Mouse (Mus musculus) naive thymus-derived CD4-positive, alpha-beta T cell, adult 2 months (primary cell): ENCODE measurements at regions not wholly inside any gene's neighbourhood (a gene's known extent, or its start where the extent isn't known, plus 50 kb on each side); places are given as distances from the start of the nearest gene placed in this dataset.

Experiments used
- DNase-seq: peaks from one replicate; pipeline ENCODE4 v3.0.0-alpha.2; 2011; ENCODE audit warnings: low read depth

DNA sequence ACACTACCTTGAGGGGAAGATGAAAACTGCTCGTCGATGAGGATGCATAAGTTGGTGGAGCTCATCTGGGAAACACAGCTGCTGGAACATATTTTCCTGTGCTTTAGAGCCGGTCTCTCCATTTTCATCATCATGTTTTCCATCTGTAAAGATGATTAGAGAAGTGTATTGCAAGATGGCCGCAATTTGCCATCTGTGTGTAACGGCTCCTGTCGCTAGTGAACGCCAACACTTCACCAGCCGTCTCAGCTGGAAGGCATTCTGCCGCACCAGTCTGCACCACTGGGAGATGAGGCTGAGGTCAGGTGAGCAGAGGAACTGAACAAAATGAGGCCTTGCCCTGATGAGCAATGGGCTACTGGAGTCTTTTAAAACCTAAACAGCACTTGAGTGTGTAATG is 57.4 kb downstream of the Gm21962 start:
- DNase-seq = no peak

DNA sequence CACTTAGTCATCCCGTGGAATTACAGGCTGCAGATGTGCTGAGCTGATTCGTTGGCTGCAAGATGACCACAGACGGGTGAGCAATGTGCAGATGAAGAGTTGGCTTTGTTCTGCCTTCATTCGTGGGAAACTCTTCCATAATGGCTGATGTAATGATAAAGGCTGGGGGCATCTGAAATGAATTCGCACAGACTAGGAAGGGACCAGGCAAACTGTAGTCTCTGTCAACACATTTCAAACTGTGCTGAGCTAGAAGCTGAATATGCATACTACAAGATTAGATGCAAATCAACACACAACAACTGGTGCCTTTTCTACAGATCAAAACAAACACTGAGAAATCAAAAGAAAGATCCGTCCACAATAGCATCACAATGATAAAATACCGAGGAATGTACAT is 58.1 kb downstream of the Gm21962 start:
- no peak for DNase-seq

DNA sequence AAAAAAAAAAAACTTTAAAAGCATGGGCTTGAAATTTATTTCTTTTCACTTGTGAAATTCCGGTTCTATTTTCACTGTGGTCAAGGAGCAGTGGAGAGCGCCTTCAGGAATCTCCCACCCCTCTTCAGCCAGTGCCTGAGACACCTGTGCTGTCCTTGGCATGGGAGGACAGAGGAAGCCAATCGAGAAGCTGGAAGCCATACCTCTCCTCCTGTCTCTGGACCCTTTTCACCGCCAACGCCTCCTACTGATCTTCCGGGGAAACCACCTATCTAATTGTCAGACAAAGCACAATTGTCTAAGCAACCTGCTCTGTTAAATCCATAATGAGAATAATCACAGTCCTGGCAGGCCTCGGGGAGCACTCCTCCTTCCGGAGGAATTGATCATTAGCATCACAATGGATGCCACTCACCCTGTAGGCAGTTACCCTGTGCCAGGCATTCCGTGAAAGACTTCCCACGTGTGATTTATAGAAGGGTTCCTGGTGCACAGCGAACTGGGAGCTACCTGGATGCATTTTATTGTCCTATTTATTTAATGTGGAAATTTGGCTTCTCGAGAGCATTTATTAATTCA is 66.0 kb downstream of the Gm21962 start:
- DNase-seq = no peak

DNA sequence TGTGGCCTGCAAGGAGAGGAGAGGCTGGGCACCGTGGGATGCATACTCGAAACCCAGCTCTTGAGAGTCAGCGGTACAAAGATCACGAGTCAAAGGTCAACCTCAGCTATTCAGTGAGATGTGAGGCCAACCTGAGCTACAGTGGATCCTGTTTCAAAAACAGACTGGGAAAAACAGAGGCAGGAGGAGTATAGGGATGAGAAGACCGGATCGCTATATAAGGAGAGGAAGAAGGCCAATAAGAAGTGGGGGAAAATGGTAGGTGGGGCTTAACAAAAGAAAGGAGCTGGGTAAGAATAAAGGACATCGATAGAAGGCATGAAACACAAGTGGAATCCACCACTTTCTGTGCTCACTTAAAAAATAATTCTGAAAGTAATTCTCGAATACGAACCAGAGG is 70.2 kb downstream of the Gm21962 start:
- no peak for DNase-seq

- DNase-seq = no peak
Observed at GRCm38 (mm10) chr3:137742119-137742518, 70.8 kb downstream of the Gm21962 start.

DNA sequence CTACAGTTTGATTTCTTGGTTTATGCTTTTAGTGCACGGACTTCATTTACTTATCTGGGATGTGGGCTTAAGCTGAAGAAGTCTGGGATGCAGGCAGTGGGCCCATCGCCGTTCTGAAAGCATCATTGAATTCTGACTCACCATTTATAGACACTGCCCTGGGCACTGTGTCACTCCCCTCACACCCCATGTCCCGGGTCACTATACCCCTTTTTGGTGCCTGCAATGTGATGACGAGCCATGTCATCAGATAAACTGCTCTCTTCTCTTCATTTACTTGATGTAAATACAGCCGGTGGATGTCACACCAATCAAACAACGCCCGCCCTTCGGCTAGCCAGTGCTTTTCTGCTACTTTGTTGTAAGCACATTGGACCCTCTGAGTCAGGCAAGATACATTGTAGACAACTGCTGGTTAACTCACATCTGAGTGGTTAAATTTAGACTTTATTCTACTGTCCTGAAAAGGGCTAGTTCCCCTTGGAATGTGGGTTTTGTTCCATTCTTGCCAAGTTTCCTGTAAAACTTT is 80.5 kb downstream of the Gm21962 start:
- no peak for DNase-seq

DNA sequence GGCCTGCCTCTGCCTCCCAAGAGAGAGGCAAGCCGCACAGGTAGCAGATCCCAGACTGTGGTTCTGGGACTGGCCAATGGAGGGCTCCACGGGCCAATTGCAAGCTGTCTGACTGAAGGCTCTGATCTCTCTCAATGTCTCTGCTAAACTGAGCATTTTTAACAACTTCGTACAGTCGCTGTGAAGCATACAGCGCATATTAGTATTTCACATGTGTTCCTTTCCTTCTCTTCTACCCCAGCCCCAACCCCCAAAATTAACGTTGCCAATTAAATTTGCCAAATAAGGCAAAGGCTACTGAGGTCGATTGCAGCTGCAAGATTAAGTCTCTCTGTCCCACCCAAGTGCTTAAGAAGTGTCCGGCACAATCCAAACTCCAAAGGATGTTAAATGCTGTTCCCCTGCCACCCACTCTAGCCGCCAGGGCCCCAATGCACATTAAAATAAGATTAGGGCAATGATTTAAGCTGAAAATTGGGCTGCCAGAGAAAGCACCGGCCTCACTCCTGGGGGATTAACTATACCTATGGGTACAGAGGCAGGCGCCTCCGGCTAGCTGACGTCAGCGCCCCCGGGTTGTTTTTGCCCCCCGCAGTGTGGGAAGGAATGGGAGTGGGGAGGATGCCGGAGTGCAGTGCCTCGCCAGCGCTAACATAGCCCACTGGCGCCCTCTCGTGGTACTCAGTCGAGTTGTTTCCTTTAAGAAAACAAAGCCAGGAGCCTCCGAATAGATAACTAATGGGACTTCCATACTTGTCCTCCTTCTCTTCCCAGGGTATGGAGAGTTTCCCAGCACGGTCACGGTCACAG is 81.3 kb downstream of the Gm21962 start:
- peak; percentile 69 for DNase-seq

- no peak for DNase-seq
Observed at GRCm38 (mm10) chr3:137753257-137753654, 81.9 kb downstream of the Gm21962 start.

DNA sequence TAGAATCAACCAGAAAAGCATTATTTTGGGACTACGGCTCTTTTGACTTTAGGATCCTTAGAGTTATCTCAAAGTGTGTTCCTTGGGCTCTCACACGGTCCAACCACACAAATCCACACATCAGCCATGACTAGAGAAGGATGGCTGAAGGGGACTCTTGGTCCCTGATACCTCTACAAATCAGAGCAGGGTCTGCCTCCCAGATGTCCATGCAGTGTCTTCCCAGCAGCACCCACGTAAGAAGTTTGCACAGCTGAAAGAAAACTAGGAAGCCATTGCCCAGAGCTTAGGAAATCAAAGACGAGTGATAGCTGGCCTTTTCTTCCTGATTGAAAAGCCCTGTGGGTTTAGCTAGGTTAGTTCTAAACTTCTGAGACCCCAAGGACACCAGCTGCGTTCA is 84.1 kb downstream of the Gm21962 start:
- DNase-seq = no peak

DNA sequence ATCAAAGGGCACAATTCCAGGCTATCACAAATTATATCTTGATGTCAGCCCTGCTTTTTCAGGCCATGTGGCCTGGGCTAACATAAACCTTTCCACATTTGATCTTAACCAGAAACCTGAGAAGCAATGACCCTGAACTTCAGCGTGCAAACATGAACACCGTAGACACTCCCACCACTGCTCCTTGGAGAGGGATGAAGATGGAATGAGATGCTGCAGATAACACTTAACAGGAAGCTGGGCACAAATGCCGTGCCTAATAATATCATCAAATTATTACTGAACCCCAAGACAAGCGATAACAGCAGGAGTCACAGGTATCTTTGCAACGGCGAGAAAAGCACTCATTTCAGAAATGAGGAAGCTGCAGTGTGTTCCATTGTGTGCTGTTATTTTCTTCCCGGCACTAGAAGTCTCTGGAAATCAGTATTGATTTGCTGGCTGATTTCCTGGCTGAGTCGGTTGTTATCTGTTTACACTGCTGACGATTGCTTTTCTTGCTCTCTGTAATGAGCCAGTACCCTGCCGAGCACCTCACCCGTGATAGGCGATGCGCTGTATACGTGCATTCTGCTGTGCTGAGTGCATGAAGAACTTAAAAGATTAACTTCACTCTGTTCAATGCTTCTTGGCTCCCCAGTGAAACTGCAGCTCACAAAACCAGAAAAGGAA is 91.0 kb downstream of the Gm21962 start:
- DNase-seq = no peak

- no peak for DNase-seq
Observed at GRCm38 (mm10) chr3:137763406-137763805, 92.1 kb downstream of the Gm21962 start.

DNA sequence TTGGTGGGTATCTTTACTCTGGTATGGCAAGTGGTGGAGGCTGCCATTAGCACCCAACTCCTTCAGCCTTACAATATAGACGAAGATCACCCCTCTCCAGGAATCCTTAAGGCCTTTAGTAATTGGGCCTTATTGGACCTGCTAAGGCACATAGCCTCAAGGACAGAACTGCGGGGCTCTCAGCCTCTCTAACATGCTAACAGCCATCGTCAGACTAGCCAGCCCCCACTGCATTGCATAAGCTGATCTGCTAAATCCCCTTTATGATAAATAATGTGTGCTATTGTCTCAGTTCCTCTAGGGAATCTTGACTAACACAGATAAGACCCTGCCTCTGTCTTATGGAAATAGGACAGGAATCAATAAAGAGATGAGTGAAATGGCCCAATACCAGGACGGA is 95.7 kb upstream of the H2afz start:
- DNase-seq = no peak

GRCm38 (mm10) chr3:137775076-137775849 is 89.0 kb upstream of the H2afz start:
- peak; percentile 19 for DNase-seq

- DNase-seq = peak; percentile 80
Observed at GRCm38 (mm10) chr3:137778113-137778512, 86.2 kb upstream of the H2afz start.

- no peak for DNase-seq
Observed at GRCm38 (mm10) chr3:137780029-137780428, 84.3 kb upstream of the H2afz start.

DNA sequence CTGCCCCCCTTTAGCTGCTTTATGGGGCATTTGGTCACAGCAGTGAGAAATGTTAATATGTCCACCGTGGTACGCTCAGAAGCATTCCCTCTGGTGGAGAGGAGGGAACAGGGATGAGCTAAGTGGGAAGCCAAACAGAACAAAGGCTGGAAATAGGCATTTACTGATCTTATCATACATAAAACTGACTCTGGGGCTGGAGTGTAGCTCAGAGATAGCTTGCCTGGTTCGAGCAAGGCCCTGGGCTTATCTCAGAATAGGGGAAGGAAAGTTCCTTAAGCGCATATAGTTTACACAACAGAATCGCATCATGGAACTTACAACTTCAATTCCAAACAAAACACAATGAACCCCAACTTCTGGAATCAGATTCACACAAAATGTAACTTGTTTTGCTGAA is 81.5 kb upstream of the H2afz start:
- DNase-seq = no peak

DNA sequence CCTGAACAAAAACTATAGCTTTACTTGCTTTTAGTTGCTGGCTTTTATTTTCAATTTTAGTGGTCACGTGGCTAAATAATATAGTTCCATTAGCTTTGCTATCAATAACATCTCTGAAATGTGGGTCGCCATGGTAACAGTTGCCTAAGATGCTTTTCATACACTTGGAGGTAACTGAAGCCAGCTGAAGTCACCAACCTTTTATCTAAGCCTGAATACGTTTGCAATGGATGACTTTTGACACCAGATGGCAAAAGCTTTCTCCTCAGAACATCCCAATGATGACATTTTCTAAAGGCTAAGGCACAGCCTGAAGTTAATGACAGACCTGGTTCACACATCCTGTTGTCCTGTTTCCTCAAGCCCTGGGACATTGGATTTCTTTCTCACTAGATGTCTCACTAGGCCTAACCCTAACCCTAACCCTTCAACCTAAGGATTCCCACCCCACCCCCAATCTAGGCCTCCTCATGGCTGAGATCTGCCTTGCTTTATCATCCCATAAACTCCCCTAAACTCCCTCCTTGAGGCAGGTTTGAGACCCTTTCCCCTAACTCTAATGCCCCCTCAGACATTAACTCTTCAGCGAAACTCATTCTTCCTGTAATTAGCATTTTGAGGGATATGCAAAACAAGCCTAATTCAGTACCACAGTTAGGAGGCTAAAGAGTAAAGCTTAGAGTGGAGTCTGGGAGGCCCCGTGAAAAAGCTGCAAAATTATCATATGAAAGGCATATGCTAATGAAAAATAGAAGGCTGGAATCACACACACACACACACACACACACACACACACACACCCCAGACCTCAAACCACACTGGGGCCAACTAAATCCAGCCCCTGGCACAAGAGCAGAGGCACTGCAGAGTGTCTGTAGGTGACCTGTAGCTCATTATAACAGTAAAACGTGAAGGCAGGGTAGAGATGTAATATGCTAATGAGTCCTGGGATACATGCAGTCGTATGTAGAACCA is 80.1 kb upstream of the H2afz start:
- DNase-seq = peak; percentile 10

DNA sequence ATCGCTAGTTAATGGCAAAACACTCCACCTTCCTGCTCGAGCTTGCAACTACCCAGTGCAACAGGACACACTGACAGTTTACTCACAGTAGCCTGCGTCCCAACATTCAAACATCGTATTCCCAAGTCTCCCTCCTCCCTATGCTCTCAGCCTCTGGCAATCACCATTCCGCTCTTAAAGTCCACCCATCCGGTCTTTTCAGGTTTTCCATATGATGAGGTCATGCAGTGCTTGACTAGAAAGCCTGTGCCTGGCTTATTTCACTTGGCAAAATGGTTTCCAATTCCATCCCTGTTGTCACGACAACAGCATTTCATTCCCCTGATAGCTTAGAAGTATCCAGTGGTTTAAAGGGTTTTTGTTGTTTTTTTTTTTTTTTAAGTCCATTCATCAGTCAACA is 79.1 kb upstream of the H2afz start:
- no peak for DNase-seq

GRCm38 (mm10) chr3:137785871-137786270 is 78.4 kb upstream of the H2afz start:
- no peak for DNase-seq

DNA sequence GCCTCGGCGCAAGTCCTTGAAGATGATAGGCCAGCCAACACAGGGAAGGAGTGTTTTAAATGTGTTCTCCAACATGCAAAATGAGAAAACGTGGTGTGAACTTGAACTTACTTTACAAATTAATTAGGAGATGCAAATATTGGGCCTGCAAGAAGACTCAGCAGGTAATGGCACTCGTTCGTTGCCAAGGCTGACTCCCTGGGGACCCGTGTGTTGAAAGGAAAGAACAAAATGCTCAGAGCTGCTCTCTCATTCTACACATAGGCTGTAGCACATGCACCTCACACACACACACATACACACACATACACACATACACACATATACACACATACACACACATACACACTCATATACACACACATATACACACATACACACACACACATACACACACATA is 74.6 kb upstream of the H2afz start:
- DNase-seq = no peak

DNA sequence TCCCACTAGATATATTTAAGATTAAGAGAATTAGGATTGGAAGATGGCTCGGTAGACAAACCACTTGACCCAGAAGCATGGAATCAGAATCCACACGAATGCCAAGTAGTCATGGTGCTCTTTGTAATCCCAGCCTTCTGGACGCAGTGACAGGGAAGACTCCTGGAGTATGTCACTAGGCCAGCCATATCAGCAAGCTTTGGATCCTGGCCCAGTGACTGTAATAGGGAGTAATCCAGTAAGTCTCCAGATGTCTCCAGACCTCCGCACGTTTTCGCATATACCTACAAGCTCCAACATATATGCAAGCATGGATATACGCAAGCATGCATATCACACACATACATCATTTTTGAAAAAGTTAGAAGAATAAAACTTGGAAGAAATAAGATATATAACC is 73.9 kb upstream of the H2afz start:
- no peak for DNase-seq
